ENCODE assay signal across 9 mouse cellular contexts in genomic region chr11:32553311-32554140, GRCm38 (mm10). TPM values are rescaled to one million over a fixed set of nuclear protein-coding genes. Genes with fewer than 3 reads are reported as not detected.
DNase-seq lines count a peak whose midpoint lies in the region; ATAC-seq and TF ChIP-seq lines count a peak whose summit lies in the region.
"Had no signal": no experiment of that assay in that cellular context is flagged by ENCODE, and none has a peak within 500 bp of the region (broad histone marks: within the 10 kb centered on the region; RNA-seq: fewer than 3 reads in every experiment).

No protein-coding gene starts in this region.

- TF ChIP-seq CTCF in thymus, adult 2 months (IDR thresholded peaks at IDR 0.05; ENCODE audit: borderline replicate concordance, control insufficient read depth, extremely low read depth, insufficient read depth, low read length, poor library complexity), result no peak

- no peak overlapping the region for H3K4me3 ChIP-seq in liver, embryonic 11.5 days (ENCODE audit: low read depth, low read length)
- H3K4me3 ChIP-seq in embryonic facial prominence, embryonic 10.5 days, result no peak overlapping the region
- no peak overlapping the region for H3K4me3 ChIP-seq in limb, embryonic 13.5 days
- H3K4me3 ChIP-seq in thymus, adult 2 months (ENCODE audit: control insufficient read depth, insufficient read depth, low read length), result no peak overlapping the region
- H3K4me3 ChIP-seq: hindbrain, embryonic 12.5 days had no signal

- no peaks in the 10 kb centered on the region for H3K27me3 ChIP-seq in liver, embryonic 11.5 days (replicated peaks; ENCODE audit: control insufficient read depth, insufficient read depth, low read length)
- H3K27me3 ChIP-seq in embryonic facial prominence, embryonic 10.5 days (replicated peaks; ENCODE audit: low read depth, poor library complexity, severe bottlenecking), result no peaks in the 10 kb centered on the region
- H3K27me3 ChIP-seq in limb, embryonic 13.5 days, result no peaks in the 10 kb centered on the region
- H3K27me3 ChIP-seq in thymus, adult 2 months (ENCODE audit: control insufficient read depth, insufficient read depth, low read length), result no peaks in the 10 kb centered on the region
- H3K27me3 ChIP-seq: hindbrain, embryonic 12.5 days had no signal

- 0 out of 2 replicates have a peak overlapping the region, but pooled peaks have one; percentile 52 for H3K27ac ChIP-seq in liver, embryonic 11.5 days (ENCODE audit: low read depth, low read length)
- peak overlapping the region; percentile 46; the same call in 1 of the 2 replicates for H3K27ac ChIP-seq in embryonic facial prominence, embryonic 10.5 days (replicated peaks)
- H3K27ac ChIP-seq in limb, embryonic 13.5 days, result peak overlapping the region; percentile 86; the same call in 1 of the 2 replicates
- H3K27ac ChIP-seq in thymus, adult 2 months (ENCODE audit: control insufficient read depth, insufficient read depth, low read length), result peak overlapping the region; percentile 50

- H3K4me2 ChIP-seq in liver, embryonic 11.5 days, result no peak overlapping the region; the same call in 1 of the 2 replicates
- H3K4me2 ChIP-seq in limb, embryonic 13.5 days (replicated peaks), result 0 out of 2 replicates have a peak overlapping the region, but pooled peaks have one; percentile 21
- H3K4me2 ChIP-seq: hindbrain, embryonic 12.5 days had no signal

- no peak for TF ChIP-seq POLR2A in thymus, adult 2 months (IDR thresholded peaks at IDR 0.05; ENCODE audit: control insufficient read depth, extremely low read depth, insufficient read depth, low read length, poor library complexity)

- H3K9ac ChIP-seq in liver, embryonic 11.5 days (ENCODE audit: low read depth, low read length), result no peak overlapping the region
- no peak overlapping the region for H3K9ac ChIP-seq in limb, embryonic 13.5 days
- H3K9ac ChIP-seq: hindbrain, embryonic 12.5 days had no signal

- peak; percentile 14; the same call in 1 of the 2 replicates for ATAC-seq in liver, embryonic 11.5 days (replicated peaks; ENCODE audit: low FRiP score)
- ATAC-seq in limb, embryonic 13.5 days (ENCODE audit: low FRiP score, low read depth), result no peak

- 36% methylated on average over 14 of the region's 14 CpGs for WGBS in liver, embryonic 11.5 days
- WGBS in embryonic facial prominence, embryonic 10.5 days, result 70% methylated on average over 14 of the region's 14 CpGs
- WGBS in limb, embryonic 13.5 days, result 52% methylated on average over 14 of the region's 14 CpGs
- WGBS in thymus, adult 2 months, result 31% methylated on average over 14 of the region's 14 CpGs

- H3K36me3 ChIP-seq in liver, embryonic 11.5 days (ENCODE audit: control insufficient read depth, insufficient read depth, low read length), result no peaks in the 10 kb centered on the region
- no peaks in the 10 kb centered on the region for H3K36me3 ChIP-seq in embryonic facial prominence, embryonic 10.5 days (replicated peaks)
- no peaks in the 10 kb centered on the region for H3K36me3 ChIP-seq in limb, embryonic 13.5 days
- H3K36me3 ChIP-seq in thymus, adult 2 months (ENCODE audit: control insufficient read depth, insufficient read depth, low read length), result no peaks in the 10 kb centered on the region
- H3K36me3 ChIP-seq: hindbrain, embryonic 12.5 days had no signal

- peaks cover 39% of the 10 kb centered on the region for H3K4me1 ChIP-seq in liver, embryonic 11.5 days (replicated peaks; ENCODE audit: control insufficient read depth, insufficient read depth, low read length)
- peaks cover 57% of the 10 kb centered on the region for H3K4me1 ChIP-seq in embryonic facial prominence, embryonic 10.5 days
- peaks cover 55% of the 10 kb centered on the region for H3K4me1 ChIP-seq in limb, embryonic 13.5 days
- peaks cover 56% of the 10 kb centered on the region for H3K4me1 ChIP-seq in thymus, adult 2 months (replicated peaks; ENCODE audit: control insufficient read depth, insufficient read depth, low read length)

- DNase-seq in liver, embryonic 11.5 days (ENCODE audit: low spot score), result no peak
- no peak for DNase-seq in liver
- DNase-seq in embryonic facial prominence, embryonic 10.5 days (ENCODE audit: low spot score), result no peak
- peak; percentile 49 for DNase-seq in thymus, adult 2 months
- no peak for DNase-seq in gastrocnemius, postnatal 4 days (ENCODE audit: low spot score in 2 of 2)
- DNase-seq in ovary, adult 18-20 months (ENCODE audit: low spot score), result no peak
- DNase-seq: cerebellum, postnatal 36 days had no signal

- H3K9me3 ChIP-seq in liver, embryonic 11.5 days (ENCODE audit: control insufficient read depth, low read length), result no peaks in the 10 kb centered on the region
- no peaks in the 10 kb centered on the region for H3K9me3 ChIP-seq in embryonic facial prominence, embryonic 10.5 days
- H3K9me3 ChIP-seq in limb, embryonic 13.5 days, result no peaks in the 10 kb centered on the region
- H3K9me3 ChIP-seq: hindbrain, embryonic 12.5 days had no signal

RNA-seq across cellular contexts. Expression of gene Stk10, which starts 20.4 kb away (rescaled TPM):
- polyA plus RNA-seq in liver, embryonic 11.5 days (2014; fragmentation: Nextera tagmentation; extraction: Ambion mirVana), result 4.8 and 5.8 TPM in 2 replicates
- 2.2 and 3.0 TPM in 2 replicates for polyA plus RNA-seq in embryonic facial prominence, embryonic 10.5 days (2016; fragmentation: Nextera tagmentation; extraction: Ambion mirVana)
- 2.6 and 3.1 TPM in 2 replicates for polyA plus RNA-seq in limb, embryonic 13.5 days (2015; fragmentation: Nextera tagmentation; extraction: Ambion mirVana)
- 50.3 and 55.4 TPM in 2 replicates for polyA plus RNA-seq in thymus, adult 2 months (2012; rRNA removed)
- 10 to 100 TPM in 1 of 2 experiments, 1 to 10 TPM in 1; 9.8 to 10.3 TPM for total RNA-seq in gastrocnemius, postnatal 4 days (2021)

RNA-seq across cellular contexts. Expression of gene Efcab9, which starts 21.6 kb away (rescaled TPM):
- 0.25 and 0.49 TPM in 2 replicates for polyA plus RNA-seq in liver, embryonic 11.5 days (2014; fragmentation: Nextera tagmentation; extraction: Ambion mirVana)
- 0.39 TPM in 1 of 2 replicates, not detected in the other for polyA plus RNA-seq in embryonic facial prominence, embryonic 10.5 days (2016; fragmentation: Nextera tagmentation; extraction: Ambion mirVana)
- polyA plus RNA-seq in limb, embryonic 13.5 days (2015; fragmentation: Nextera tagmentation; extraction: Ambion mirVana), result 0.45 TPM in 1 of 2 replicates, not detected in the other
- 0.71 and 0.85 TPM in 2 replicates for polyA plus RNA-seq in thymus, adult 2 months (2012; rRNA removed)
- total RNA-seq in gastrocnemius, postnatal 4 days (2021), result under 1 TPM; 0.60 to 0.76 TPM
- polyA plus RNA-seq: hindbrain, embryonic 12.5 days had no signal
